Mouse (Mus musculus): ENCODE measurements around the gene Pou3f3. TPM values are rescaled to one million over a fixed set of nuclear protein-coding genes. Genes with fewer than 3 reads are reported as not detected.

Gene Pou3f3
- not detected in 2 replicates for polyA plus RNA-seq (2012)

DNA sequence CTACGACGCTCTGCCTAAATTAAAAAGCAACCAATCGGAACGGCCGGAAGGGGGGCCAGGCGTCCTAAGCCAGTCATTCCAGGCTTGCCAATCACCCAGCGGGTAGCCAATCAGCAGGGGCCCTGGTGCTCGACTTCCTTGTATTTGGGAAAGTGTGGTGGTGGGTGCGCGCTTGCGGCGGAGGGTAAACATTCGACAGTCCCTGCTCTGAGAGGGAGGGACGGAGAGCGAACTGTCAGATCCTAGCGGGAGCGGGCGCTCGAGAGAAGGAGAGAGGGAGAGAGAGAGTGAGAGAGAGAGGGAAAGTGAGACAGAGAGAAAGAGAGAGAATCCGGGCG is at the start of gene Pou3f3:
Gene Pou3f3 (plus strand): TSS at position 191 of the 338 bp plus-strand sequence.
- H3K27me3 ChIP-seq (ENCODE audit: control insufficient read depth): peaks cover 100% of the 10 kb centered on the region
- peaks cover 6% of the 10 kb centered on the region; the same call in 1 of the 2 replicates for H3K9me3 ChIP-seq (ENCODE audit: control insufficient read depth, low read length)
- no peak within 1 kb of the TSS for H3K4me3 ChIP-seq (replicated peaks)
- no peaks in the 10 kb centered on the region for H3K4me1 ChIP-seq (ENCODE audit: control insufficient read depth)
- H3K36me3 ChIP-seq (ENCODE audit: control insufficient read depth): no peaks in the 10 kb centered on the region
- no peak for TF ChIP-seq GATA1 (IDR thresholded peaks at IDR 0.05; ENCODE audit: low read length)
- no peak for TF ChIP-seq TAL1 (IDR thresholded peaks at IDR 0.05; ENCODE audit: low read length)

DNA sequence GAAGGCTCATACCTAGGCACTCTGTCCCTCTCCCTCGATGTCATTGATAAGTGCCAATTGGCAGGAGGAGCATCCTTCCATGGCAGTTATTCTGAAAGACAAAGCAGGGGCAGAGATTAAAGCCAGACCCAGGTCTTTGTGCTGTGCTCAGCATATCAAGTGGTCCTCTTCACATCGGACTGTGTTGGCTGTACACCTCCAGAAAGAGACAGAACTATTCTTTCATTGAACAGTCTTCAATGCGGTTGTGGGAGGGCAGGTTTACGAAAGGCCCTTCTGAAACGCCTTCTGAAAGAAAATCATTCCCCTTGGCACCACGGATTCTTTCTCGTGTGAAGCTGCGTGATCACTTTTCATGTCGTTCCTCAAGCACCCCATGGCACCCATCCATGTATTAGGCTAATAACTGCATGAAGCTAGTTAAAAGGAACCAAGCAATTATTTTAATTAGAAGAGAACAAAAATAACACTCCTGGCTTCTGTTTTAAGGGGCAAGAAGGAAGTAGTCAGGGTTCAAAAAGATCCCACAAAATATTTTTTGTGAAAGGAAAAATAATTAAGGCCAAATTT is 47.1 kb upstream of the Pou3f3 start:
- Histone ChIP-seq H3K27me3 (ENCODE audit: control insufficient read depth) (no peaks in the 10 kb centered on the region), H3K4me3 (replicated peaks) (no peak overlapping the region), H3K9me3 (ENCODE audit: control insufficient read depth, low read length) (peaks cover 2% of the 10 kb centered on the region; the same call in 1 of the 2 replicates), H3K4me1 (ENCODE audit: control insufficient read depth) (no peaks in the 10 kb centered on the region), H3K36me3 (ENCODE audit: control insufficient read depth) (no peaks in the 10 kb centered on the region)
- no peak for TF ChIP-seq TAL1 (IDR thresholded peaks at IDR 0.05; ENCODE audit: low read length)
- TF ChIP-seq GATA1 (IDR thresholded peaks at IDR 0.05; ENCODE audit: low read length): no peak

DNA sequence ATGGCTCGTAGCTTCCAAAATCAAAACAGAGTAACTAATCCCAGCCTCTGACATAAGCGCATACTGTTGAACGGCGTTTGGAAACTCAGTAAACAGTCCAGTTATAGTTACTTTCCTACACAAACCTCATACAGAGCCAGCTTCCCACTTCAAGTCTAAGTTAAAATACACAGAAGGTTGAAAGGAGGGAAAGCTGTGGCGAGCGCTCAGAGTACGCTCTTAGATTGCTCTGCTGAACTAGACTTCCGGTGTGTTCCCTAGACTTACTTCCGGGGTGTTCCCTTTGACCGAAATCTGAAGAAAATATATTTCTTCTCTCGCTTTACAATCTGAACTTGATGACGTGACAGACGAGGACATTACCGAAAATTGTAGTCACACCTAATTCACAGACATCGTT is 44.1 kb upstream of the Pou3f3 start:
- Histone ChIP-seq H3K4me3 (replicated peaks) (no peak overlapping the region), H3K27me3 (ENCODE audit: control insufficient read depth) (no peaks in the 10 kb centered on the region), H3K36me3 (ENCODE audit: control insufficient read depth) (no peaks in the 10 kb centered on the region), H3K9me3 (ENCODE audit: control insufficient read depth, low read length) (peaks cover 2% of the 10 kb centered on the region; the same call in 1 of the 2 replicates), H3K4me1 (ENCODE audit: control insufficient read depth) (no peaks in the 10 kb centered on the region)
- TF ChIP-seq GATA1 (IDR thresholded peaks at IDR 0.05; ENCODE audit: low read length) (no peak), TAL1 (IDR thresholded peaks at IDR 0.05; ENCODE audit: low read length) (no peak)

DNA sequence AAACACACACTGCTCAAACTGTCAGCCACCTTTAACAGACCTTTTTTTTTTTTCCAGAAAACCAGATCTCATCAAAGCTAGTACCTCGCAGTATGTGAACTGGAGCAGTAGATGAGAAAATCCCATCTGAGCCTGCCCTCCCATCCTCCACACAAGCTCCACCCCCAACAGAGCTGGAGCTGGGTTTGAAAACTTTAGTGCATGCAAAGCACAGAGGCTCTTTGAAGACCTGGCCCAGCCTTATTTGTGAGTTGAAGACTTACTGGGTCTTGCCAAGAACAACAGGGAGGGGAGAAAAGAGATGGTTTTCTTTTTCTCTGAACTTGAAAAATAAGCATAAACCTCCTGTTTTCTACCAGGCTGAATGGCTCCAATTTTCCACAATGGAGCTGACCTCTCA is 28.0 kb upstream of the Pou3f3 start:
- H3K36me3 ChIP-seq (ENCODE audit: control insufficient read depth): no peaks in the 10 kb centered on the region
- H3K27me3 ChIP-seq (ENCODE audit: control insufficient read depth): no peaks in the 10 kb centered on the region
- H3K9me3 ChIP-seq (ENCODE audit: control insufficient read depth, low read length): no peaks in the 10 kb centered on the region
- no peak for TF ChIP-seq GATA1 (IDR thresholded peaks at IDR 0.05; ENCODE audit: low read length)
- no peak for TF ChIP-seq TAL1 (IDR thresholded peaks at IDR 0.05; ENCODE audit: low read length)
- no peak overlapping the region for H3K4me3 ChIP-seq (replicated peaks)
- H3K4me1 ChIP-seq (ENCODE audit: control insufficient read depth): no peaks in the 10 kb centered on the region

DNA sequence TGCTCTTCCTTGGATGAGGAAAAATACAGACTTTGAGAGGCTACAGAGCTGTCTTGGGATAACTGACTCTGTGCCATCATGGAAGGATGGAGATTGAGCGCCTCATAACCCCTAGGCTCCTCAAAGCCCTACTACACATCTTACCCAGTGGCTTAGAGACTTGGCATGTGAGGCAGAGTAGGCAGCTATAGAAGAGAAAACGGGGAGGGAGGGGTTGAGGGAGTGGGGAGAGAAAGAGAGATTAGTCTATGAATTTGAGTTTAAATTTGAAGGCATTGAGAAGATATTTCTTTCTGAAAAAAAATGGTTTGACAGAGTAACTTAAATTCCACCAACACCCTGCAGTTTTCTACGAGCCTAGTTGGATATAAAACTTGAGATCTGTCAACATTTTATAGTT is 14.9 kb upstream of the Pou3f3 start:
- no peak for TF ChIP-seq TAL1 (IDR thresholded peaks at IDR 0.05; ENCODE audit: low read length)
- TF ChIP-seq GATA1 (IDR thresholded peaks at IDR 0.05; ENCODE audit: low read length): no peak
- Histone ChIP-seq H3K4me1 (ENCODE audit: control insufficient read depth) (no peaks in the 10 kb centered on the region), H3K27me3 (ENCODE audit: control insufficient read depth) (peaks cover 29% of the 10 kb centered on the region)

DNA sequence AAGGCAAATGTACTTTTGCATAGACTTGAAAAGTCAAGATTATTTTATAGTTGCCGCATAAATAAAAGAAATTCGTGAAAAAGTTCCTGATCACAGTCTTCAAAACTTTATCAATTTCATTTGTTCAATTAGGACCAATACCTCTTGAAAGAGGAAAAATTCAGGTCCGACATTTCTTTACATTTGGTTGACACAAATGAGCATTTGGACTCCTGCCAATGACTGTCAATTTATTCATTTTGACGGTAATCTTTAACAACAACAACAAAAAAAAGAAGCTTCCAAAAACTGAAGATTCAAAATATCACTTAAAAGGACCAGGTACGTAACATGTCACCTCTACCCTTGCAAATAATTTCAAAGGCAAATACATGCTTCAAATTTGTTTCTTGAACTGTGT is 13.8 kb upstream of the Pou3f3 start:
- Histone ChIP-seq H3K4me3 (replicated peaks) (no peak overlapping the region), H3K9me3 (ENCODE audit: control insufficient read depth, low read length) (no peaks in the 10 kb centered on the region; the same call in 1 of the 2 replicates), H3K36me3 (ENCODE audit: control insufficient read depth) (no peaks in the 10 kb centered on the region), H3K27me3 (ENCODE audit: control insufficient read depth) (peaks cover 40% of the 10 kb centered on the region), H3K4me1 (ENCODE audit: control insufficient read depth) (no peaks in the 10 kb centered on the region)
- TF ChIP-seq GATA1 (IDR thresholded peaks at IDR 0.05; ENCODE audit: low read length) (no peak), TAL1 (IDR thresholded peaks at IDR 0.05; ENCODE audit: low read length) (no peak)

More for the DNA sequence above, 14.9 kb upstream of the Pou3f3 start:
- Histone ChIP-seq H3K36me3 (ENCODE audit: control insufficient read depth) (no peaks in the 10 kb centered on the region), H3K9me3 (ENCODE audit: control insufficient read depth, low read length) (no peaks in the 10 kb centered on the region; the same call in 1 of the 2 replicates), H3K4me3 (replicated peaks) (no peak overlapping the region)

DNA sequence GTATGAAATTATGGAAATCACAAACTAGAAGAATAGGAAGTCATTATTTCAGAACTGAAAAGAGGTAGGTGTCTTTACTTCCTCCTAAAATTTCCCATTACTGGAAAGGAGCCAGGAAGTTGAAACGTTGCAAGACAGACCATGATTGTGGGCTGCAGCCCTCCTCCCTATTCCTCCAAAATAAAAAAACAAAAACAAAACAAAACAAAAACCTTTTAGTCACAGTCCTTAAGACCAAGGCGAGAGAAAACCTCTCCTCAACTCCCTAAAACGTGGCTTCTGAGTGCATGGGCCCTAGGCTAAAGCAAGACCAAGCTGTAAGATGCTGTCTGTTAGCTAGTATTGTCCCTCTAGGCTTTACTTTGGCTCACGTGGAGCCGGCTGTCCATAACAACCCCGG is 11.7 kb upstream of the Pou3f3 start:
- TF ChIP-seq TAL1 (IDR thresholded peaks at IDR 0.05; ENCODE audit: low read length) (no peak), GATA1 (IDR thresholded peaks at IDR 0.05; ENCODE audit: low read length) (no peak)
- H3K27me3 ChIP-seq (ENCODE audit: control insufficient read depth): peaks cover 61% of the 10 kb centered on the region
- H3K36me3 ChIP-seq (ENCODE audit: control insufficient read depth): no peaks in the 10 kb centered on the region
- H3K9me3 ChIP-seq (ENCODE audit: control insufficient read depth, low read length): no peaks in the 10 kb centered on the region; the same call in 1 of the 2 replicates
- H3K4me1 ChIP-seq (ENCODE audit: control insufficient read depth): no peaks in the 10 kb centered on the region
- no peak overlapping the region for H3K4me3 ChIP-seq (replicated peaks)

DNA sequence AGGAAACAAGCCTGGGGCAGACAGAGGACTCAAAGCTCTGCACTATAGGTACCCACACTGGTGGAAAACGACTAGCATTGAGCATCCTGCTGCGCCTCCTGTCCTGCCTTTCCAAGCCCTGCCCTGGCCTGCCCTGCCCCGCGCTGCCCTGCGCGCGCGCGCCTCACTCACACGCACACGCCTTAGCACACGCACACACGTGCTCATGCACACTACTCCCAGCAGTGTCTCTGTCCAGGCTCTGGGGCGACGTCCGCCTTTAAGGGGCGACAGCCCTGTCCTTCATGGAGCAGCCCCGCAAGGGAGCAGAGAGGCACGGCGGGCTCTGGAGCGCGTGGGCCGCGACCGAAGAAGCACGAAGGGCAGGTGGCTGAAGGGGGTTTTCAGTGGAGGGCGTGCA is 11.2 kb upstream of the Pou3f3 start:
- H3K4me3 ChIP-seq (replicated peaks): no peak overlapping the region
- TF ChIP-seq GATA1 (IDR thresholded peaks at IDR 0.05; ENCODE audit: low read length) (no peak), TAL1 (IDR thresholded peaks at IDR 0.05; ENCODE audit: low read length) (no peak)

DNA sequence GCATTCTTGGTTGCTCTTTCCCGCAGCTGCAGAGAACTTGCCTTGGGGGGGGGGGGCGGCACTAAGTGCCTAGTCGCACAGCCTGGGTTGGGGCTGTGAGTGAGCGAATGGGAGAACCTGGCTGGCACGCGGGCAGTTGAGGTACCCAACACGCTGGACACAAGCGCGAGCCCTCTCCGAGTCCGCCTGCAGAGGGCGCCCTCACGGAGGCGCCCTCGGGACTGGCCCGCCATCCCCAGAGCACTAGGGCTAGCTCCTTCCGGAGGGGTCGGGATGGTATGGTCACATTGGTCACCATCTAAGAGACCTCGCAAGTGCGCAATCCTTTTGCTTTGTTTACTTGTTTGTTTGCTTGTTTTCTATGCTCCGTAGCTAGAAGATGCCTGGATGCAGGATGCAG is 10.8 kb upstream of the Pou3f3 start:
- Histone ChIP-seq H3K4me1 (ENCODE audit: control insufficient read depth) (no peaks in the 10 kb centered on the region), H3K36me3 (ENCODE audit: control insufficient read depth) (no peaks in the 10 kb centered on the region), H3K9me3 (ENCODE audit: control insufficient read depth, low read length) (no peaks in the 10 kb centered on the region; the same call in 1 of the 2 replicates), H3K27me3 (ENCODE audit: control insufficient read depth) (peaks cover 70% of the 10 kb centered on the region), H3K4me3 (replicated peaks) (no peak overlapping the region)
- TF ChIP-seq TAL1 (IDR thresholded peaks at IDR 0.05; ENCODE audit: low read length) (no peak), GATA1 (IDR thresholded peaks at IDR 0.05; ENCODE audit: low read length) (no peak)

More for the DNA sequence above, 11.2 kb upstream of the Pou3f3 start:
- Histone ChIP-seq H3K4me1 (ENCODE audit: control insufficient read depth) (no peaks in the 10 kb centered on the region), H3K9me3 (ENCODE audit: control insufficient read depth, low read length) (no peaks in the 10 kb centered on the region; the same call in 1 of the 2 replicates), H3K27me3 (ENCODE audit: control insufficient read depth) (peaks cover 65% of the 10 kb centered on the region), H3K36me3 (ENCODE audit: control insufficient read depth) (no peaks in the 10 kb centered on the region)
